Comparison of ENCODE assay signal across 12 mouse cellular contexts in genomic region chr10:83992577-83993305, GRCm38 (mm10).
DNase-seq lines count a peak whose midpoint lies in the region; ATAC-seq and TF ChIP-seq lines count a peak whose summit lies in the region.
"Had no signal": no experiment of that assay in that cellular context is flagged by ENCODE, and none has a peak within 500 bp of the region (broad histone marks: within the 10 kb centered on the region; RNA-seq: fewer than 3 reads in every experiment).

No protein-coding gene starts in this region.

- no peaks in the 10 kb centered on the region for H3K36me3 ChIP-seq in heart, embryonic 11.5 days (ENCODE audit: control insufficient read depth, insufficient read depth, low read length)
- H3K36me3 ChIP-seq in hindbrain, embryonic 12.5 days, result no peaks in the 10 kb centered on the region
- H3K36me3 ChIP-seq in limb, embryonic 12.5 days, result no peaks in the 10 kb centered on the region

- no peak for ATAC-seq in heart, embryonic 11.5 days (replicated peaks; ENCODE audit: insufficient number of reproducible peaks, low FRiP score, low TSS enrichment)
- ATAC-seq in hindbrain, embryonic 12.5 days (ENCODE audit: low FRiP score), result no peak
- peak; percentile 71; the same call in 1 of the 2 replicates for ATAC-seq in limb, embryonic 12.5 days (ENCODE audit: insufficient number of reproducible peaks, insufficient read depth, low FRiP score, low TSS enrichment, low read depth)
- no peak for ATAC-seq in activated CD4-positive, CD25-positive, alpha-beta regulatory T cell, adult 4 months
- ATAC-seq: inflammation-experienced regulatory T-cells, adult 6 months had no signal

- 59% methylated on average over 11 of the region's 11 CpGs for WGBS in heart, embryonic 11.5 days (ENCODE audit: insufficient replicate concordance)
- WGBS in bone marrow, adult 2 months, result 52% methylated on average over 11 of the region's 11 CpGs
- 65% methylated on average over 11 of the region's 11 CpGs for WGBS in hindbrain, embryonic 12.5 days
- 14% methylated on average over 11 of the region's 11 CpGs for WGBS in limb, embryonic 12.5 days

- no peak for TF ChIP-seq POLR2A in bone marrow, adult 2 months (IDR thresholded peaks at IDR 0.05; ENCODE audit: borderline replicate concordance, control insufficient read depth, low read depth, low read length)

- H3K27ac ChIP-seq in heart, embryonic 11.5 days (ENCODE audit: low read depth, low read length), result 0 out of 2 replicates have a peak overlapping the region, but pooled peaks have one; percentile 5
- 0 out of 2 replicates have a peak overlapping the region, but pooled peaks have one; percentile 10 for H3K27ac ChIP-seq in bone marrow, adult 2 months (ENCODE audit: control insufficient read depth, insufficient read depth, low read depth, low read length, poor library complexity)
- 0 out of 2 replicates have a peak overlapping the region, but pooled peaks have one; percentile 30 for H3K27ac ChIP-seq in hindbrain, embryonic 12.5 days
- H3K27ac ChIP-seq in limb, embryonic 12.5 days, result peak overlapping the region; percentile 32; the same call in 1 of the 2 replicates

- H3K4me2 ChIP-seq in heart, embryonic 11.5 days, result no peak overlapping the region
- H3K4me2 ChIP-seq in hindbrain, embryonic 12.5 days (replicated peaks), result no peak overlapping the region
- H3K4me2 ChIP-seq in limb, embryonic 12.5 days, result peak overlapping the region; percentile 21; the same call in 1 of the 2 replicates
- H3K4me2 ChIP-seq: liver, embryonic 11.5 days had no signal

- TF ChIP-seq CTCF in bone marrow, adult 2 months (IDR thresholded peaks at IDR 0.05; ENCODE audit: control insufficient read depth, insufficient read depth, low read length), result no peak

- no peak overlapping the region for H3K4me3 ChIP-seq in heart, embryonic 11.5 days (ENCODE audit: low read depth, low read length)
- H3K4me3 ChIP-seq in bone marrow, adult 2 months (replicated peaks; ENCODE audit: control insufficient read depth, low read depth, low read length), result no peak overlapping the region
- H3K4me3 ChIP-seq in hindbrain, embryonic 12.5 days, result no peak overlapping the region
- H3K4me3 ChIP-seq in limb, embryonic 12.5 days (replicated peaks), result no peak overlapping the region

- DNase-seq in heart, postnatal 4 days, result no peak
- DNase-seq in cerebellum, adult 11 months, result no peak
- DNase-seq in urinary bladder, postnatal 36 days (ENCODE audit: low spot score in 2 of 2), result no peak
- DNase-seq: B cell, adult 2 months; right cerebral cortex, postnatal 14 days had no signal

- no peak overlapping the region for H3K9ac ChIP-seq in heart, embryonic 11.5 days (ENCODE audit: low read depth, low read length)
- no peak overlapping the region for H3K9ac ChIP-seq in hindbrain, embryonic 12.5 days
- no peak overlapping the region for H3K9ac ChIP-seq in limb, embryonic 12.5 days (replicated peaks)

- H3K9me3 ChIP-seq in heart, embryonic 11.5 days (replicated peaks; ENCODE audit: control insufficient read depth, low read length), result no peaks in the 10 kb centered on the region
- peaks cover 1% of the 10 kb centered on the region; the same call in 1 of the 2 replicates for H3K9me3 ChIP-seq in hindbrain, embryonic 12.5 days (replicated peaks)
- H3K9me3 ChIP-seq in limb, embryonic 12.5 days, result no peaks in the 10 kb centered on the region

- no peaks in the 10 kb centered on the region for H3K27me3 ChIP-seq in heart, embryonic 11.5 days (ENCODE audit: control insufficient read depth, insufficient read depth, low read length)
- H3K27me3 ChIP-seq in hindbrain, embryonic 12.5 days, result no peaks in the 10 kb centered on the region
- no peaks in the 10 kb centered on the region for H3K27me3 ChIP-seq in limb, embryonic 12.5 days

- peaks cover 13% of the 10 kb centered on the region for H3K4me1 ChIP-seq in heart, embryonic 11.5 days (ENCODE audit: control insufficient read depth, insufficient read depth, low read length)
- H3K4me1 ChIP-seq in bone marrow, adult 2 months (ENCODE audit: control insufficient read depth, insufficient read depth, low read length), result peaks cover 4% of the 10 kb centered on the region; the same call in 1 of the 2 replicates
- H3K4me1 ChIP-seq in hindbrain, embryonic 12.5 days, result peaks cover 11% of the 10 kb centered on the region; the same call in 1 of the 2 replicates
- peaks cover 25% of the 10 kb centered on the region for H3K4me1 ChIP-seq in limb, embryonic 12.5 days (replicated peaks)
